Mouse (Mus musculus): ENCODE results near the gene Chp2.

DNA sequence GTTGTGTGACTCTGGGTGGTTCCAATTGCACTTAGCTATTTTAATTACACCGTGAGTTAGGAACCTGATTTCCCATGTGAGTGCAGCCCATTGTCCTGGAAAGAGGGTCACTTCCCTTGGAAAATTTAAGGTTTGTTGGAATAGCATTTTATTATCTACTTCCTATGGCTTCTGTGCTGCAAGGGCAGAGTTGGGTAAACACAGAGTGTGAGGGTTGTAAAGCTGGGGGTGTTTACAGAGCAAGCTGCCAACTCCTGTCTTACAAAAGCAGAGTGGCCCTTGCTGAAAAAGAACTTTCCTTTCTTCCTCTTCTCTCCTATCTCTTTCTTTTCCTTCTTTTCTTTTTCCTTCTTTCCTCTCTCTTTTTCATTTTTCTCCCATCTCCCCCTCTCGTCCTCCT lies 15.4 kb upstream of the Chp2 start:
- TF ChIP-seq CTCF (conservative IDR thresholded peaks at IDR 0.05; ENCODE audit: insufficient read depth, insufficient read length, low read depth, low read length) (no peak), POLR2A (IDR thresholded peaks at IDR 0.05; ENCODE audit: low read depth, low read length) (no peak)
